Mouse (Mus musculus): ENCODE data around the gene Extl1. TPM values are rescaled to one million over a fixed set of nuclear protein-coding genes. Genes with fewer than 3 reads are reported as not detected.

The Extl1 gene
- polyA plus RNA-seq, 1 experiment, result 0.56 TPM

DNA sequence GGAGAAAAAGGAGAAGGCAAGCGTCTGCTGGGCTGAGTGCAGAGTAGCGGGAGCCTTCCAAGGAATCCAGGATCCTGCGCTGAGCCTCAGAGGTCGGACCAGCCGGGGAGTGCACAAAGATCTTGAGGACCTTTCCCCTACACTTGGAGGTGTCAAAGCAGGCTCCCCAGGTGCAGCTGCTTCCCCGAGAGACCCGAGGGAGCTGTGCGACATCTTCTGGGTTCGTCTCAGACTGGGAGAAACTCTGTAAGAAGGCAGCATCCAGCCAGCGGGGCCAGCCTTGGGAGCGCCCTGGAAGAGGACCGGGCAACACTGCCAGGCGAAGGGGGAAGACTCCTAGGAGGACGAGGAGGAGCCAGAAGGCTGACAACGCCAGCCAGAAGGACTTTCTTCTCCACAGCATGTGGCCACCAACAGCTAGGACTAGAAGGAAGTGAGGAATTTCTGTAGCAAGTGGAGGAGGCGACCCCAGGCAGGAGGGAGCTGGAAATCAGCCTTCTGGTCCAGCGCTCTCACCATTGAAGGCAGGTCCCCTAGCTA, 12.3 kb downstream of the Extl1 start:
- H3K4me3 ChIP-seq (ENCODE audit: insufficient read depth, low read length), result peak overlapping the region; percentile 61
- peaks cover 7% of the 10 kb centered on the region for H3K4me1 ChIP-seq (ENCODE audit: control insufficient read depth, insufficient read depth, low read length)
- TF ChIP-seq POLR2A (IDR thresholded peaks at IDR 0.05; ENCODE audit: borderline replicate concordance, low read depth, low read length), result no peak
- TF ChIP-seq CTCF (IDR thresholded peaks at IDR 0.05; ENCODE audit: low read depth, low read length), result no peak
- H3K27ac ChIP-seq (ENCODE audit: insufficient read depth, low read depth, low read length), result no peak overlapping the region

- H3K4me3 ChIP-seq (ENCODE audit: insufficient read depth, low read length), result peak overlapping the region; percentile 61
- TF ChIP-seq CTCF (IDR thresholded peaks at IDR 0.05; ENCODE audit: low read depth, low read length) (no peak), POLR2A (IDR thresholded peaks at IDR 0.05; ENCODE audit: borderline replicate concordance, low read depth, low read length) (no peak)
- H3K4me1 ChIP-seq (ENCODE audit: control insufficient read depth, insufficient read depth, low read length), result peaks cover 7% of the 10 kb centered on the region
- no peak overlapping the region for H3K27ac ChIP-seq (ENCODE audit: insufficient read depth, low read depth, low read length)
These were observed 12.9 kb downstream of the Extl1 start for GRCm38 (mm10) chr4:134370649-134371221.

DNA sequence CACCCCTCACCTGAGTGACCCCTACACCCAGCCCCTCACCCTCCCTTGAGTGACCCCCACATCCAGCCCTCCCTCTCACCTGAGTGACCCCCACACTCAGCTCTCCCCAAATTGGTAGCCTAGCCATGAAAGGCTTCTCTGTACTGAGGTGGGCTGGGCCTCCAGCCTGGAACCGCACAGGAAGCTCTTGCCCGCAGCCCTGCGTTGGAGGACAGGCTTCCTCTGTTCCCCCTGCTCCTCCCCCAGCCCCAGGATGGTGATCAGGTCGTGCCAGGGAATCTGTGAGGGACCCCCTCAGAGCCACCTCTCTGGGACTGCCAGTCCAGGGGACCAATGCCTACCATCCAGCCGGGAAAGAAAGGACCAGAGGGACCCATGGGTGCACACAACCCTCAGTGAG, 18.4 kb downstream of the Extl1 start:
- H3K4me1 ChIP-seq (ENCODE audit: control insufficient read depth, insufficient read depth, low read length), result peaks cover 4% of the 10 kb centered on the region; the same call in 1 of the 2 replicates
- H3K4me3 ChIP-seq (ENCODE audit: insufficient read depth, low read length), result no peak overlapping the region
- no peak overlapping the region for H3K27ac ChIP-seq (ENCODE audit: insufficient read depth, low read depth, low read length)
- TF ChIP-seq POLR2A (IDR thresholded peaks at IDR 0.05; ENCODE audit: borderline replicate concordance, low read depth, low read length) (no peak), CTCF (IDR thresholded peaks at IDR 0.05; ENCODE audit: low read depth, low read length) (no peak)

- H3K4me3 ChIP-seq (ENCODE audit: insufficient read depth, low read length), result peak overlapping the region; percentile 50
- H3K4me1 ChIP-seq (ENCODE audit: control insufficient read depth, insufficient read depth, low read length), result peaks cover 4% of the 10 kb centered on the region; the same call in 1 of the 2 replicates
- H3K27ac ChIP-seq (ENCODE audit: insufficient read depth, low read depth, low read length), result no peak overlapping the region
- TF ChIP-seq CTCF (IDR thresholded peaks at IDR 0.05; ENCODE audit: low read depth, low read length), result no peak
- no peak for TF ChIP-seq POLR2A (IDR thresholded peaks at IDR 0.05; ENCODE audit: borderline replicate concordance, low read depth, low read length)
These were observed 21.1 kb downstream of the Extl1 start for GRCm38 (mm10) chr4:134362586-134362985.

DNA sequence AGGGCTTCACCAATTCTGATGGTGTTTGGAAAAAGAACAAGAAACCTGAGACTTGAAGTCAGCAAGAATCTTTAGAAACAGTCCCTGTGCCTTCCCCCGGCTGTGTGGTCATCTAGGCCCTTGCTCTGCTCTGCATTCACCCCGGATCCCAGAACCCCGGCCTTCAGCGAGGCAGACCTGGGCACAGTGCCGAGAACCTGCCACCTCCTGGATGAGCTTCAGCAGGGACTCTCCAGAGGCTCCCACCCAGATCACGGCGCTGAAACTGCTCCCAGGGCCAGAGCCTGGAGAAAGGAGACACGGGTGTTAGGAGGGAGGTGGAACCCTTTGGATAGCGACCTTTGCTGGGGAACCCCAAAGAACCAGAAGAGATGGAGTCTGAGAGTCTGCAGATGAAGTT, 21.5 kb downstream of the Extl1 start:
- Histone ChIP-seq H3K4me3 (ENCODE audit: insufficient read depth, low read length) (peak overlapping the region; percentile 50; the same call in 1 of the 2 replicates), H3K4me1 (ENCODE audit: control insufficient read depth, insufficient read depth, low read length) (peaks cover 4% of the 10 kb centered on the region; the same call in 1 of the 2 replicates), H3K27ac (ENCODE audit: insufficient read depth, low read depth, low read length) (no peak overlapping the region)
- TF ChIP-seq POLR2A (IDR thresholded peaks at IDR 0.05; ENCODE audit: borderline replicate concordance, low read depth, low read length) (no peak), CTCF (IDR thresholded peaks at IDR 0.05; ENCODE audit: low read depth, low read length) (no peak)

- peaks cover 4% of the 10 kb centered on the region; the same call in 1 of the 2 replicates for H3K4me1 ChIP-seq (ENCODE audit: control insufficient read depth, insufficient read depth, low read length)
- TF ChIP-seq CTCF (IDR thresholded peaks at IDR 0.05; ENCODE audit: low read depth, low read length), result no peak
- TF ChIP-seq POLR2A (IDR thresholded peaks at IDR 0.05; ENCODE audit: borderline replicate concordance, low read depth, low read length), result no peak
- no peak overlapping the region for H3K27ac ChIP-seq (ENCODE audit: insufficient read depth, low read depth, low read length)
- no peak overlapping the region for H3K4me3 ChIP-seq (ENCODE audit: insufficient read depth, low read length)
These were observed 22.4 kb downstream of the Extl1 start for GRCm38 (mm10) chr4:134361215-134361614.

GRCm38 (mm10) chr4:134359649-134360048, 24.0 kb downstream of the Extl1 start:
- TF ChIP-seq POLR2A (IDR thresholded peaks at IDR 0.05; ENCODE audit: borderline replicate concordance, low read depth, low read length) (no peak), CTCF (IDR thresholded peaks at IDR 0.05; ENCODE audit: low read depth, low read length) (no peak)
- Histone ChIP-seq H3K4me1 (ENCODE audit: control insufficient read depth, insufficient read depth, low read length) (peaks cover 4% of the 10 kb centered on the region; the same call in 1 of the 2 replicates), H3K27ac (ENCODE audit: insufficient read depth, low read depth, low read length) (no peak overlapping the region), H3K4me3 (ENCODE audit: insufficient read depth, low read length) (no peak overlapping the region)

DNA sequence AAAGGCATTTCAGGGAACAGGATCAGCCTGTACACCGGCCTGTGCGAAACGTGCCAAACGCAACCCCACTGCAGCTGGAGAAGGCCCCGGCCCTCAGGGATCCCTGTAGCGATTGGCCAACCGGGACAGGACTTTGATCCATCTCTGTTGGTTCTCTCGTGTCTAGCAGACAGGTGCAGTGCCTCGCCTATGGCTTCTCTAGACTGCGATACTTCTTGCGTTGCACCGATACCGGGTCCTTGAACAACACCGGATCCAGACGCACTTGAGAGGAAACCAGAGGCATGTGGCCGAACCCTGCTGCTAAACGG, 26.2 kb downstream of the Extl1 start:
- TF ChIP-seq CTCF (IDR thresholded peaks at IDR 0.05; ENCODE audit: low read depth, low read length), result no peak
- no peak for TF ChIP-seq POLR2A (IDR thresholded peaks at IDR 0.05; ENCODE audit: borderline replicate concordance, low read depth, low read length)
- Histone ChIP-seq H3K4me1 (ENCODE audit: control insufficient read depth, insufficient read depth, low read length) (peaks cover 10% of the 10 kb centered on the region), H3K4me3 (ENCODE audit: insufficient read depth, low read length) (no peak overlapping the region), H3K27ac (ENCODE audit: insufficient read depth, low read depth, low read length) (no peak overlapping the region)

- H3K4me3 ChIP-seq (ENCODE audit: insufficient read depth, low read length), result no peak overlapping the region
- TF ChIP-seq POLR2A (IDR thresholded peaks at IDR 0.05; ENCODE audit: borderline replicate concordance, low read depth, low read length) (no peak), CTCF (IDR thresholded peaks at IDR 0.05; ENCODE audit: low read depth, low read length) (peak; percentile 61)
- no peak overlapping the region for H3K27ac ChIP-seq (ENCODE audit: insufficient read depth, low read depth, low read length)
- H3K4me1 ChIP-seq (ENCODE audit: control insufficient read depth, insufficient read depth, low read length), result peaks cover 10% of the 10 kb centered on the region
These were observed 26.8 kb downstream of the Extl1 start for GRCm38 (mm10) chr4:134356591-134357460.
